Mouse (Mus musculus): Measurements from ENCODE around the gene Lrrk1. TPM values are rescaled to one million over a fixed set of nuclear protein-coding genes. Genes with fewer than 3 reads are reported as not detected.
A peak's percentile ranks its signal among the peaks of the same experiment; 100 is the strongest.

Gene Lrrk1
- polyA plus RNA-seq, 1 experiment from 2014 or later = 1.0 TPM

DNA sequence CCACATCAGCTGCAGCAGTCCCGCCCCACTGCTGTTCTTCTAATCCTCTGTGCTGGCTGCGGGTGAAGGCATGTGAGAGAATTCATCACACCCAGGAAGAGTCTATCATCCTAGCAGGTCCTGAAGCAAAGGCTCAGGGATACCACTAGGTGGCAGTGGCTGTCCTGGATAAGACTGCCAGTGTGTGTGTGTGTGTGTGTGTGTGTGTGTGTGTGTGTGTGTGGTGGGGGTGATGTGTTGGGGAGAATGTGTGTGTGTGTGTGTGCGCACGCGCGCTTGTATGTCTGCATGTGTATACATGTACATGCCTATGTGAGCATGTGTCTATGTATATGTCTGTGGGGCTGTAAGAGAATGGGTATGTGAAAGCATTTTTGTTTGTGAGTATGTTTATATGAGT is 21.3 kb upstream of the Lrrk1 start:
- Histone ChIP-seq H3K27me3 (ENCODE audit: control insufficient read depth, insufficient read depth, low read length) (no peaks in the 10 kb centered on the region), H3K9me3 (ENCODE audit: control insufficient read depth, low read length) (no peaks in the 10 kb centered on the region), H3K27ac (ENCODE audit: low read depth, low read length) (no peak overlapping the region), H3K4me1 (ENCODE audit: control insufficient read depth, insufficient read depth, low read length) (0 out of 2 replicates have a peak, but pooled peaks cover 4% of the 10 kb centered on the region), H3K9ac (replicated peaks; ENCODE audit: low read depth, low read length) (no peak overlapping the region), H3K4me2 (ENCODE audit: low read depth, low read length) (no peak overlapping the region), H3K4me3 (ENCODE audit: low read depth, low read length) (no peak overlapping the region), H3K36me3 (ENCODE audit: control insufficient read depth, insufficient read depth, low read length) (no peaks in the 10 kb centered on the region)
- WGBS = 74% methylated on average over 6 of the region's 6 CpGs
- ATAC-seq (ENCODE audit: low read depth) = peak; percentile 33; the same call in 1 of the 2 replicates

DNA sequence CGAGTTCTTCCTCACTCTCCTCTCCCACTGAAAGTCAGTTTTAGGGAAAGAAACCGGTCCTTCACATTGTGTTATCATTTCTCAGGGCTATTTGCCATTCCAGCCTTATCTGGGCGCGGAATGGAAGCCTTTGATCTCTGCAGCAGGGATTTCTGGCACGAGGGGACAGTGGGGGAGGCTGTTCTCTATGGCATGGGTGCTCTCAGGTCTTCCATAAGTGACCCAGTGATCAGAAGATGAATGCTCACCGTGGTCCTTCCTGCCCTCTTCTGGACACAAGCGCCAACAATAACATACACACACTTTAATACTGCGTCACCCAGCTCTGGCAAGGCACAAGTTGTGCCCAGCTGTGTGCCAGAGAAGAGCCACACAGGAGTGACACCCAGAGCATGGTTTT is 18.8 kb upstream of the Lrrk1 start:
- no peak for ATAC-seq (ENCODE audit: low read depth)
- WGBS = 80% methylated on average over 8 of the region's 8 CpGs
- no peak overlapping the region for H3K27ac ChIP-seq (ENCODE audit: low read depth, low read length)
- H3K9ac ChIP-seq (replicated peaks; ENCODE audit: low read depth, low read length) = no peak overlapping the region
- H3K27me3 ChIP-seq (ENCODE audit: control insufficient read depth, insufficient read depth, low read length) = no peaks in the 10 kb centered on the region
- H3K4me1 ChIP-seq (ENCODE audit: control insufficient read depth, insufficient read depth, low read length) = no peaks in the 10 kb centered on the region
- no peak overlapping the region for H3K4me3 ChIP-seq (ENCODE audit: low read depth, low read length)
- no peaks in the 10 kb centered on the region for H3K36me3 ChIP-seq (ENCODE audit: control insufficient read depth, insufficient read depth, low read length)
- no peaks in the 10 kb centered on the region for H3K9me3 ChIP-seq (ENCODE audit: control insufficient read depth, low read length)
- no peak overlapping the region for H3K4me2 ChIP-seq (ENCODE audit: low read depth, low read length)

DNA sequence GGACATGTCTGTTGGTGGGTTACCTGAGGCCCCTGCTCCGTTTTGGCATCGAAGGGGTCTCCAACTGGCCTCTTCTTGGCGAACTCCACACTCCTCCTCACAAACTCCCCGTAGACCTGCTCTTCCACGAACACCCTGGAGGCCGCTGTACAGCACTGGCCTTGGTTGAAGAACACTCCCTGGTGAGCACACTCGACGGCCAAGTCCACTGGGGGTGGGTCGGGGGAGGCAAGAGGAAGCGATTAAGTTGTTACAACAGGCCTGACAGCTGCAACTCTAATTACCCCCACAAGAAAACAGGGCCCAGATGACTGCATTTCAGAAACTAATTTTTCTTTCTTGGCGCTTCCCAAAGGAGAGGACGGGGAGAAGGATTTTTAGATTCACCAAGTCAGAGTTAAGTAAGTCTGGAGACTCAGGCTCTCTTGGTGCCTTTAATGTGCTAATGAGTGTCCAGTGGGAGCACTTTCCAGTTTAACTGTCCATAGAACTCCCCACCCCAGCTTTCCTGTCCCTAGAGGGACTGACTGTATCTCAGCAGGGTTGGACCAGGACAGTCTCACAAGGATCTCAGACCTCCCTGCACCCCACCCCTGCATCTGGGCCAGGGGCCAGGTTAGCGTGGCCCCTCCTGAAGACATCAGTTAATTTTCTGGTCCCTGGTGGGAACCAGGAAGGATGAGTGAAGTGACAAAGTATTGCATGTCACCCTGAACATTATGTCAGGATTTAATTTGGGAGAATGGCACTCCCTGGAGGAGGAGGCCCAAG is 18.0 kb upstream of the Lrrk1 start:
- Histone ChIP-seq H3K9ac (replicated peaks; ENCODE audit: low read depth, low read length) (no peak overlapping the region), H3K27ac (ENCODE audit: low read depth, low read length) (no peak overlapping the region), H3K36me3 (ENCODE audit: control insufficient read depth, insufficient read depth, low read length) (no peaks in the 10 kb centered on the region), H3K4me3 (ENCODE audit: low read depth, low read length) (no peak overlapping the region), H3K9me3 (ENCODE audit: control insufficient read depth, low read length) (no peaks in the 10 kb centered on the region), H3K4me2 (ENCODE audit: low read depth, low read length) (no peak overlapping the region), H3K4me1 (ENCODE audit: control insufficient read depth, insufficient read depth, low read length) (no peaks in the 10 kb centered on the region), H3K27me3 (ENCODE audit: control insufficient read depth, insufficient read depth, low read length) (no peaks in the 10 kb centered on the region)
- 56% methylated on average over 13 of the region's 13 CpGs for WGBS
- no peak for ATAC-seq (ENCODE audit: low read depth)

DNA sequence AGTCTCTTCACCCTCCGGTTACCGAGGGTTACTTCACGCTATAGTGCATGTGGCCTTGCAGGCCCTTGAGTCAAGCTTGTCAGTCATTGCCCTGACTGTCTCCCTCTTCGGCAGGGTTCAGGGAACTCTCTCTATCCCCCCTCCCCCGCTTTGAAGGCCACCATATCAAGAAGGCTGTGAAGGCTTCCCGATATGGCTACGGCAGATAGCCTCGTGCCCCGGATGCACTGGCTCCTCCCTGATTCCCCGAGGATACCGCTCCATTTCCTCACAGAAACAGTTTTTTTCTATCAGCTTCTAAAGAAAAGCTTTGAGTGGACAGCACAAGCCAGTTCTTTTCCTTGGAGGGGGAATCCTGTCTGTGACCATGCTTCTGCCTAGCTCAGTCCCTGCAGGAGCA is 17.4 kb upstream of the Lrrk1 start:
- WGBS = 60% methylated on average over 11 of the region's 11 CpGs

DNA sequence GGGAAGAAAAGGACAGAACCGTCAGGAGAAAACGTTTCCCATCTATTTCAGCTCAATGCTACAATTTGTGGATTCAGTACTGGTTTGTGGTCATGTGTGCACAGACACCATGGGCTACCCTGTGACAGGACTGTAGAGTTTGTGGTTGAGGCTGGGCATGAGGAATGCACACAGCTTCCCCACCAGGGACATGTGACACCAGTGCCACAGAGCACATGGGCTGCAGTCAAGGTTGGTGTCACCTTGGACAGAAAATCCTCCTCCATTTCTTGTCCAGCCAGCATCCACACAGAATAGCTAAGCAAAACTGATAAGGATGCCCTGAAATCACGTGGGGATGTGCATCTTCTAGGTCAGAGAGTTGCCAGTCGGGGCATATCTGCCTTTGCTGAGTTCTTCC is 16.7 kb upstream of the Lrrk1 start:
- Histone ChIP-seq H3K4me3 (ENCODE audit: low read depth, low read length) (no peak overlapping the region), H3K4me1 (ENCODE audit: control insufficient read depth, insufficient read depth, low read length) (no peaks in the 10 kb centered on the region), H3K9me3 (ENCODE audit: control insufficient read depth, low read length) (no peaks in the 10 kb centered on the region), H3K36me3 (ENCODE audit: control insufficient read depth, insufficient read depth, low read length) (no peaks in the 10 kb centered on the region), H3K4me2 (ENCODE audit: low read depth, low read length) (no peak overlapping the region), H3K27ac (ENCODE audit: low read depth, low read length) (no peak overlapping the region), H3K9ac (replicated peaks; ENCODE audit: low read depth, low read length) (no peak overlapping the region), H3K27me3 (ENCODE audit: control insufficient read depth, insufficient read depth, low read length) (no peaks in the 10 kb centered on the region)
- no peak for ATAC-seq (ENCODE audit: low read depth)
- WGBS = 63% methylated on average over 4 of the region's 4 CpGs

More for the DNA sequence above, 17.4 kb upstream of the Lrrk1 start:
- no peak overlapping the region for H3K9ac ChIP-seq (replicated peaks; ENCODE audit: low read depth, low read length)
- H3K4me1 ChIP-seq (ENCODE audit: control insufficient read depth, insufficient read depth, low read length) = no peaks in the 10 kb centered on the region
- H3K36me3 ChIP-seq (ENCODE audit: control insufficient read depth, insufficient read depth, low read length) = no peaks in the 10 kb centered on the region
- ATAC-seq (ENCODE audit: low read depth) = no peak
- H3K27ac ChIP-seq (ENCODE audit: low read depth, low read length) = no peak overlapping the region
- no peaks in the 10 kb centered on the region for H3K9me3 ChIP-seq (ENCODE audit: control insufficient read depth, low read length)
- H3K27me3 ChIP-seq (ENCODE audit: control insufficient read depth, insufficient read depth, low read length) = no peaks in the 10 kb centered on the region
- no peak overlapping the region for H3K4me2 ChIP-seq (ENCODE audit: low read depth, low read length)
- no peak overlapping the region for H3K4me3 ChIP-seq (ENCODE audit: low read depth, low read length)

DNA sequence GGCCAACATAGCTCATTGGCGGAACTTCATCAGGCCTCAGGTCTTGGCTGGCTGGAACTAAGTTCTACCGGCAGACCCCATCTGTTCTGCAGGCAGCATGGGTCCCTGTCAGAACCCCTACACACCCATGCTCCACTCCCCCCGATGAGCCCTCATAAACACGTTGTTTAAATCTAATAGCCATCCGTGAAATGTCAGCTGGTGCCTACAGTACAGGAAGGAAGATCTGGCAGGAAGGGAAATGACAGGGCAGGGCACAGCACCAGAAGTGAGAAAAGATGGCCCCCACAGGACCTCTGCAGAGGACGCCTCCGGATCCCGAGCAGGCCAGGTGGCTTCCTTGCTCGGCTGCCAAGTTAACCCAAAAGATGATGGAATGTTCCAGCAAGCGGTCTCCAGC is 16.0 kb upstream of the Lrrk1 start:
- WGBS = 44% methylated on average over 10 of the region's 10 CpGs
- Histone ChIP-seq H3K36me3 (ENCODE audit: control insufficient read depth, insufficient read depth, low read length) (no peaks in the 10 kb centered on the region), H3K4me3 (ENCODE audit: low read depth, low read length) (no peak overlapping the region), H3K4me2 (ENCODE audit: low read depth, low read length) (no peak overlapping the region), H3K4me1 (ENCODE audit: control insufficient read depth, insufficient read depth, low read length) (no peaks in the 10 kb centered on the region), H3K27ac (ENCODE audit: low read depth, low read length) (no peak overlapping the region), H3K27me3 (ENCODE audit: control insufficient read depth, insufficient read depth, low read length) (no peaks in the 10 kb centered on the region), H3K9ac (replicated peaks; ENCODE audit: low read depth, low read length) (no peak overlapping the region), H3K9me3 (ENCODE audit: control insufficient read depth, low read length) (no peaks in the 10 kb centered on the region)
- peak; percentile 53; the same call in 1 of the 2 replicates for ATAC-seq (ENCODE audit: low read depth)

DNA sequence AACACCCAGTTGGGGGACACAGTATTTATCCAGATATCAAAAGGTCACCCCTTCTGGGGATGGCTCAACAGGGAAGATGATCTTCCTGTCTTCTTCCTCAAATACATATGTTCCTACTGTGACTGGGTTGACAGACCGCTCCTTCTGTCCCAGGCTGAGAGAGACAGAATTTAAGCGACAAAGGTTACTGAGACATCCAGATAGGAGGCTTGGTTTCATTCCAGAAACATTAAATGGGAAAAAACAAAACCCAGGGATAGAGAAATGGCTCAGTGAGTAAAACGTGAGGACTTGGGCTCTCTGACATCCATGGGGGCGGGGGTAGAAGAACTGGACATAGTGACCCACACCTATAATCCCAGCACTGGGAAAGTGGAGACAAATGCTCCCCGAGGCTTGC is 14.7 kb upstream of the Lrrk1 start:
- 86% methylated on average over 5 of the region's 5 CpGs for WGBS
- Histone ChIP-seq H3K4me2 (ENCODE audit: low read depth, low read length) (no peak overlapping the region), H3K4me1 (ENCODE audit: control insufficient read depth, insufficient read depth, low read length) (no peaks in the 10 kb centered on the region), H3K9me3 (ENCODE audit: control insufficient read depth, low read length) (no peaks in the 10 kb centered on the region), H3K4me3 (ENCODE audit: low read depth, low read length) (no peak overlapping the region), H3K27ac (ENCODE audit: low read depth, low read length) (no peak overlapping the region), H3K27me3 (ENCODE audit: control insufficient read depth, insufficient read depth, low read length) (no peaks in the 10 kb centered on the region), H3K36me3 (ENCODE audit: control insufficient read depth, insufficient read depth, low read length) (no peaks in the 10 kb centered on the region), H3K9ac (replicated peaks; ENCODE audit: low read depth, low read length) (no peak overlapping the region)
- ATAC-seq (ENCODE audit: low read depth) = no peak

DNA sequence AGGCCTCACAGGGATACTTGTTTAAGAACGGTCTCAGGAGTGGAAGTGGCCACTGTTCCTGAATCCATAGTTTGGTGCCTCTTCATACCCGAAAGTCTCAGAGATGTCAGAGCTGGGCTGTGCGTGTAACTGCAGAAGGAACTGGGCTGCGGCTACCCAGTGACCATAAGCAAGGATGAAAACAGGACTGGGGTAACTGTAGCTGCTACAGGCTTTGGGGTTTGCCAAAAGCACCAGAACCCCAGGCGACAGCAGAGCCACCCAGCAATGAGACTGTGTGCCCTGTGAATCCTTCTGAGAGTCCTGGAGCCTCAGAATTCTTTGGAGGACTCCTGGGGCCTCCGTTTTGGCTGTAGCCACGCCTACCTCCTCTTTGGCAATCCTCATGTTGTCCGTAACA is 13.5 kb upstream of the Lrrk1 start:
- Histone ChIP-seq H3K4me1 (ENCODE audit: control insufficient read depth, insufficient read depth, low read length) (no peaks in the 10 kb centered on the region), H3K9ac (replicated peaks; ENCODE audit: low read depth, low read length) (no peak overlapping the region)
- ATAC-seq (ENCODE audit: low read depth) = no peak

DNA sequence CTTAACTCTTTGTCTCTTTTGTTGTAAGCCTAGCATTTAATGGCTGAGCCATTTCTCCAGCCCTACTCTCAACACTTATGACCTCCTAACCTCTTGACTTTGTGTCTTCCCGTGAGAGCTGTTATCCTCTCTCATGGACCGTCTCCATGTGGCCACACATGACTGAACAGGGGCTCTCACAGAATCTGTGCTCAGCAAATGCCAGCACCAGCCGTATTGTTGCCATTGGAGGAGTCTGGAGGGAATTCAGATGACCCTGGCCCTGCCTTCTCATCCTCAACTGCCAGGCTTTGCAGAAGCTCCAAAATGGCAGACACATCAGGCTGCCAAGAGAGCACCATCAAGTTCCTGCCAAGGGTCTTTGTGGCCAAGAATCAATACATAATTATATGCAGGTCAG is 9.1 kb upstream of the Lrrk1 start:
- Histone ChIP-seq H3K4me1 (ENCODE audit: control insufficient read depth, insufficient read depth, low read length) (no peaks in the 10 kb centered on the region), H3K27ac (ENCODE audit: low read depth, low read length) (no peak overlapping the region), H3K4me3 (ENCODE audit: low read depth, low read length) (no peak overlapping the region), H3K27me3 (ENCODE audit: control insufficient read depth, insufficient read depth, low read length) (no peaks in the 10 kb centered on the region), H3K9me3 (ENCODE audit: control insufficient read depth, low read length) (no peaks in the 10 kb centered on the region), H3K4me2 (ENCODE audit: low read depth, low read length) (no peak overlapping the region), H3K9ac (replicated peaks; ENCODE audit: low read depth, low read length) (no peak overlapping the region), H3K36me3 (ENCODE audit: control insufficient read depth, insufficient read depth, low read length) (no peaks in the 10 kb centered on the region)
- ATAC-seq (ENCODE audit: low read depth) = no peak
- 46% methylated on average over 3 of the region's 3 CpGs for WGBS

More for the DNA sequence above, 13.5 kb upstream of the Lrrk1 start:
- Histone ChIP-seq H3K27ac (ENCODE audit: low read depth, low read length) (no peak overlapping the region), H3K9me3 (ENCODE audit: control insufficient read depth, low read length) (no peaks in the 10 kb centered on the region), H3K27me3 (ENCODE audit: control insufficient read depth, insufficient read depth, low read length) (no peaks in the 10 kb centered on the region), H3K36me3 (ENCODE audit: control insufficient read depth, insufficient read depth, low read length) (no peaks in the 10 kb centered on the region), H3K4me2 (ENCODE audit: low read depth, low read length) (no peak overlapping the region), H3K4me3 (ENCODE audit: low read depth, low read length) (no peak overlapping the region)
- 37% methylated on average over 8 of the region's 8 CpGs for WGBS
